Mouse (Mus musculus) activated CD4-positive, CD25-positive, alpha-beta regulatory T cell, adult 4 months (primary cell): ENCODE results near the gene Gm10135. TPM values are rescaled to one million over a fixed set of nuclear protein-coding genes. Genes with fewer than 3 reads are reported as not detected.

ENCODE experiments used
- ATAC-seq: one replicate; pipeline ENCODE4 v1.8.0; 2017
- polyA plus RNA-seq, 2 experiments: library from polyadenylated mRNA; unstranded; fragments of 100-300 nt; shearing (Covaris generic); gene quantifications; one replicate each; pipeline ENCODE4 v1.2.1; 2017

The Gm10135 gene
- polyA plus RNA-seq, 2 experiments from 2014 or later = not detected

- ATAC-seq = no peak
Observed at GRCm38 (mm10) chr5:72960096-72960495, 14.4 kb downstream of the Gm10135 start.

GRCm38 (mm10) chr5:72957281-72957680 is 17.2 kb downstream of the Gm10135 start:
- ATAC-seq = no peak

DNA sequence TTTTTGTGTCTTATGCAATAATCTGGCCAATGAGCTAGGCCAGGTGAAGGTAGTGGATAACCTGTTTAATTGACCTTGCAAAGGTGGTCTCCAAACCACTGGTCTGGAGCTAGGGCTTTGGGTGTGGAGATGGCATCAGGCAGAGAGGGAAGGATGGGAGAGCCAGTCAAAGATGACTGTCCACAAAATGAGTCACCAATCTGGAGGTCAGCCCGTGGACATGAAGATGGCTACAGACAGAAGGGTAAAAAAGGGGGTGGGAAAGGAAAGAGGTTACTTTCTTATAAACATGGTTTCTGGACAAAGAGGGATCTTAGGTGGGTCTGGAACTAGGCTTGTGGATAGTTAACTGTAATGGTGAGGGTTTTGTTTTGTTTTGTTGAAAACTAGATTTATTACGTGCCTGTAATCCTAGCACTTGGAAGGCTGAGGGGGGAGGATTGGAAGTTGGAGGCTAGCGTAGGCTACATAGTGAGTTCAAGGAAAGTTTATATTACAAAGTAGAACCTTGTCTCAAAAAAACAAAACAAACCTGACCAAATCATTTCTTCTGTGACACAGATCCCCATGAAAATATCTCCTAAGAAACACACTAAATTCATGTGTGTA is 20.4 kb downstream of the Gm10135 start:
- ATAC-seq = no peak

DNA sequence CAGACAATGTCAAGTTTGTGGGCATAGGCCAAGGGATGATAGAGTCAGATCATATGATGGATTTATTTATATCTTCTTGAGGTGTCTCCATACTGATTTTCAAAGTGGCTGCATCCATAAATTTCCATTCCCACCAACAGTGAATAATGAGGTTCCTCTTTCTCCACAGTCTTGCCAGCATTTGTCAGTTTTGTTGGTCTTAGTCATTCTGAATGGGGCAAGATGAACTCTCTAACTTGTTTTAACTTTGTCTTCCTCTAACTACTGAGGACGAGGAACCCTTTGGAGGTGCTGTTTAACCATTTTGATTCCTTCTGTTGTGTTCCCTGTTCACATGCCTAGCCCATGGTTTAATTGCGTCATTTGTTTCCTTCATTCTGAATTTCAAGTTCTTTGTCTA is 24.2 kb downstream of the Gm10135 start:
- no peak for ATAC-seq

- no peak for ATAC-seq
Observed at GRCm38 (mm10) chr5:72948136-72948535, 26.4 kb downstream of the Gm10135 start.

- ATAC-seq = peak; percentile 70
Observed at GRCm38 (mm10) chr5:72940906-72941432, 33.5 kb downstream of the Gm10135 start.

DNA sequence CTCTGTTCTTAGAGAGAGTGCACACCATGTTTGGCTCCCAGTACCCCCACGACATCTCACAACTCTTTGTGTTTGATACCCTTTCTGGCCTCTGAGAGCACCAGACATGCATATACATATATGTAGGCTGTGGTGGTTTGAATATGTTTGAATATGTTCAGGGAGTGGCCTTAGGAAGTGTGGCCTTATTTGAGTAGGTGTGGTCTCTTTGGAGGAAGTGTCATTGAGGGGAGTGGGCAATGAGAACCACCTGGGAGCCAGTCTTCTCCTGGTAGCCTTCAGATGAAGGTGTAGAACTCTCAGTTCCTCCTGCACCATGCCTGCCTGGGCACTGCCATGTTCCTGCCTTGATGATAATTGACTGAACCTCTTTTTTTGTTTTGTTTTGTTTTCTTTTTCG is 35.2 kb downstream of the Gm10135 start:
- no peak for ATAC-seq

GRCm38 (mm10) chr5:72938421-72938820 is 36.1 kb downstream of the Gm10135 start:
- ATAC-seq = peak; percentile 82

DNA sequence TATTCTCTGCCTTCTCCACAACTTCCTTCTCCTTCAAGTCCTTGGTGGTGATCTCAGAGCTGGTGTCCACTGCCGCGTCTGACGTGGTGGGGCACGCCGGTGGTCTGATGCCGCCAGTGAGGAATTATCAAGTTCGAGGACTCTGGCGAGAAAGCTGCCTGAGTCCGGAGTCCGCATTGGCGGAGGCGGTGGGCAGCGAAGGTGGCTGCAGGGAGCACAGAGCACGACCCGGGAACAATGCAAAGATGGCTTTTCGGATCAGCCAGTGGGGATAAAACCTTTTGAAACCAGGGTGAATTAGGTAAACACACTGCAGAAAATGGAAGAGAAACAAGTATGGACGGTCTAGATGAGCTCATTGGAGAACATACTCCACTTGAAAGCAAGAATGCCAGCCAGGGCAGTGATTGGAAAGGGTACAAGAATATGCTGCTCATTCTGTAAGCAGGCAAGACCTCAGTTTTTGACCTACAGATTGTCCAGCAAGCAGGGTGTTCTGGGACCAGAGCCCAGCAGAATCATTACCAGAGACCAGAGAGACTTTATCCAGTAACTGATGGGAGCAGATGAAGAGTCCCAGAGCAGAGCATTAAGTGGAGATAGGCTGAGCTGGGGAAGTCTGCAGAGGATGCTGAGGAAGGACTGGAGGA is 41.4 kb downstream of the Gm10135 start:
- ATAC-seq = no peak

DNA sequence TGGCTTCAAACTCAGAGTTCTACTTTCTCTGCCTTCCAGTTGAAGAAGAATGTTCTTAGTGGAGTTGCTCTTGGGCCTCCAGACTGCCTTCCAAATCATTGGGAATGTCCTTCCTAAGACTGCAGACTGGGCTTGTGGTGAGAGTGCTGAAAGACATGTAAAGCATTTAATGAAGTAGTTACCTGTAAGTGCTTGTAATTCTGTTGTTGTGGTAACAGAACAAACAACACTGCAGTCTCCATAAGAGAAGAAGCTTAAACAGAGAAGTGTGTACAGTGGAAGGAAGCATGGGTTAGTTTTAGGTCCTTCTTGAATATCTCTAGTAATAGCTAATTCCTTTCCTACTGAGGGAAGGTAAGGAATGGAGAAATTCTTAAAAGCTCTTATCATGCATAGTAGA is 47.4 kb downstream of the Gm10135 start:
- ATAC-seq = no peak

DNA sequence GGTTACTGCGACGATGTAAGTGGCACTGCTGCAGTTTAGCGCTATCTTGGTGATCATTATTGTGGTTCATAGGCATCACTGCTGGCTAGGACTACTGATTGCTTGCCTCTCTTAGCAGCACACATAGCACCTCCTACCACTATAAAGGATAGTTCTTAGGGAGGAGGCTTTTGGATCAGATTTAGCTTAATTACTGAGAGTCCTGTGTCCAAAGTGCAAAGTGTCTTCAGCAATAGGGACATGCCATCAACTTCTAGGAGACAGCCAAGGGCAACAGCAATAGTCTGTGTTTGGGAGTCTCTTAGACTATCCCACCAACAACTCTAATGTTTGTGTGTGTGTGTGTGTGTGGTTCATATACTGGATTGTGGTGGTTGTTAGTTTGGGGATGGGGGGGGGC is 51.7 kb downstream of the Gm10135 start:
- ATAC-seq = no peak

GRCm38 (mm10) chr5:72921171-72921570 is 53.3 kb downstream of the Gm10135 start:
- no peak for ATAC-seq

- ATAC-seq = no peak
Observed at GRCm38 (mm10) chr5:72920416-72920815, 54.1 kb downstream of the Gm10135 start.

GRCm38 (mm10) chr5:72916851-72917250 is 57.7 kb downstream of the Gm10135 start:
- peak; percentile 17 for ATAC-seq

DNA sequence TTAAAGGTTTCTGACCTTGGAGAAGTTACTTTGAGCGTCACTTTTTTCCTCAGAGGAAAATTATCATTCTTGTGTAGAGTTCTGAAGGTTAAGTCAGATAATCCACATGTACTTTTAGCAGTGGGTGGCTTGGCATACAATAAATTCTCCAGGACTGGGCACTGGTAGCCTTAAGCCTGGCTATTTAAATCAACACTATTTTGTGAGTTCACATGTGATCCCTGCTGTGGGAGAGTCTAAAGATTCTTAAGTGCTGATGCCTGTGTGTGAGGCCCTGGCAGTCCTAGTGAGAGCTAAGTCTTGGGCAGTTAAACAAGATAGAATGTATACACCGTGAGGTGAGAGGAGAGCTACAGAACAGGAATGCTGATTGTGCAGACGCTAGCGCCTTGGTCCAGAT is 58.5 kb downstream of the Gm10135 start:
- ATAC-seq = no peak

Other genes with a start within 250 kb of the Gm10135 start
- 10 to 100 TPM; 59.1 to 67.0 TPM for gene Txk, start 221.9 kb downstream of the Gm10135 start, polyA plus RNA-seq
- gene Tec, start 106.2 kb downstream of the Gm10135 start, polyA plus RNA-seq = 10 to 100 TPM; 10.1 to 10.6 TPM
- gene Slain2, start 60.4 kb downstream of the Gm10135 start, polyA plus RNA-seq = 10 to 100 TPM; 11.7 to 13.9 TPM
- gene Slc10a4, start 32.2 kb upstream of the Gm10135 start, polyA plus RNA-seq = not detected